Mouse (Mus musculus): ENCODE results near the gene Wscd2.

The Wscd2 gene

DNA sequence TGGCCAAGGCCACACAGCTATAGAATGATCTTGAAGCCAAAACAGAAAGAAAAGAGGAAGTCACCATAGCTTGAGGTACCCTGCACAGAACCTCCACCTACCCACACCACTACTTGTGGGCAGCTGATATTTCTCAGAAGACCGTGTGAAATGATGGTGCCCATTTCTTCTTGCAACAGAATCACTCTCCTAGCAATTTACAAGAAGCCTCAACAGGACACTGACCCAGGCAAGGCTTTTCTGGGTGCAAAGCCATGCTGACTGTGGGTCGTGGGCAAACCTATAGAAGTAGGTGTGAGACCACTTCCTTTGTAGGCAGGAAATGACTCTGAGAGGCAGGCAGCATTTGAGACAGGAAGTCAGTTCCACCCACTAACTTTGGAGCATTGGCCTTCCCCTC is 49.3 kb downstream of the Wscd2 start:
- DNase-seq (ENCODE audit: low read depth, low spot score) = no peak

DNA sequence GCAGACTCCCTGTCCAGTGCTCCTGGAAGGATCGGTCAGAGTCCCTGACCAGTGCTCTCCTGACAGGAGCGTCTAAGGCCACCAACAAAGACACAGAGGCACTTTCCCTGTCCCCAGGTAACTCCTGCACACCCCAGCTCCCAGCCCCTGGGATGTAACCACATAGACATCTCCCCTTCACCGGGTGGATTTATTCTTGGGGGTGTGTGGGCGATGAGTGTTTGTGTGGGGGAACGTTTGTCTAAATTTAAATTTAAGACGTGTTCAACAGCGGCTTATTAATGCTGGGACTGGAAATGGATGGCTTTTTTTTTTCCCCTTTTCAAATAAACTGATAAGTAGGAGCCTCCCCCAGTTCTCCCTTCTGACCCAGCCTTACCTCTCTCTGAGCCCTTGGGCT is 49.7 kb downstream of the Wscd2 start:
- DNase-seq (ENCODE audit: low read depth, low spot score) = no peak

DNA sequence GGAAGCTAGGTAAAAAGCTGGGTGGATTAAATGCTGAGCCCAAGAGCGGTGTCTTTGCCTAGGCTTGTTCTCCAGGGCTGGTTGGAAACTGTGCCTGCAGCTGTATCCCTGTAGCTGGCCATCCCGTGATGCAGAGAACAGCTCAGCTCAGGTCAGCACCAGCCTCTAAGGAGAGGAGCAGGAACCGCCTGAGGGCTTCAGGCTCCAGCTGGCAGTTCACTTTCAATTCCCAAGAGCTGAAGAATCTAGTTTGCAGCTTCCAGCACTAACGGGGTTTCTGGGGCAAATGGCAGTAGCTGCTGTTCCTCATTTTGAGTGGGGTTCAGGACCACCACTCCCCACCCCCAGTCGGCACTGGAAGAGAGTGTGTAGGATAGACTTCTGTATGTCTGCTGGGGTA is 51.1 kb downstream of the Wscd2 start:
- DNase-seq (ENCODE audit: low read depth, low spot score) = no peak

DNA sequence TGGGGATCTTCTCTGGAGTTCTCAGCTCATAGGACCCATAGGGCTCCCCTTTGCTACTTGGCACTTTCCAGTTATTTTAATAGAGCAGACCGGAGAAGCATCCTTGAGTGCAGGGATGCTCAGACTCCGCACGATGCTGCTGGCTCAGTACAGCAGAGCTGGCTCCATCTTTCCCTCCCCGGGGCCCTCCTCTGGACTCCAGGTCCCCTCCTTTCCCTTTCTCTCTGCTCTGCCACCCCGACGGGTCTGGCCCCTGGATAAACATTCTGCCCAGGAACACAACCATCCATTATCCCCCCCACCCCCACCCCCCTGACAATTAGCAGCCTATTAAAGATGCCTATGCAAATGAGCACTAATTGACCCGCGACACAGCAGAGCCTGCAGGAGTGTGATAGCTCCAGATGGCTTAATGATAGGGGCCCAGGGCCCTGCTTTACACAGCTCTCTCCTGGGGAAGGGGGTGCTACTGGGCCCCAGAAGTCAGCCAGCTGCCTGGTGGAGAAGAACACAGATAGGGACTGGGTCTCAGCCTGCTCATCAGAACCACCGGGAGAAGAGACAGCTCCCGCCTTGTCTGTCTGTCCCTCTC is 52.8 kb downstream of the Wscd2 start:
- no peak for DNase-seq (ENCODE audit: low read depth, low spot score)

DNA sequence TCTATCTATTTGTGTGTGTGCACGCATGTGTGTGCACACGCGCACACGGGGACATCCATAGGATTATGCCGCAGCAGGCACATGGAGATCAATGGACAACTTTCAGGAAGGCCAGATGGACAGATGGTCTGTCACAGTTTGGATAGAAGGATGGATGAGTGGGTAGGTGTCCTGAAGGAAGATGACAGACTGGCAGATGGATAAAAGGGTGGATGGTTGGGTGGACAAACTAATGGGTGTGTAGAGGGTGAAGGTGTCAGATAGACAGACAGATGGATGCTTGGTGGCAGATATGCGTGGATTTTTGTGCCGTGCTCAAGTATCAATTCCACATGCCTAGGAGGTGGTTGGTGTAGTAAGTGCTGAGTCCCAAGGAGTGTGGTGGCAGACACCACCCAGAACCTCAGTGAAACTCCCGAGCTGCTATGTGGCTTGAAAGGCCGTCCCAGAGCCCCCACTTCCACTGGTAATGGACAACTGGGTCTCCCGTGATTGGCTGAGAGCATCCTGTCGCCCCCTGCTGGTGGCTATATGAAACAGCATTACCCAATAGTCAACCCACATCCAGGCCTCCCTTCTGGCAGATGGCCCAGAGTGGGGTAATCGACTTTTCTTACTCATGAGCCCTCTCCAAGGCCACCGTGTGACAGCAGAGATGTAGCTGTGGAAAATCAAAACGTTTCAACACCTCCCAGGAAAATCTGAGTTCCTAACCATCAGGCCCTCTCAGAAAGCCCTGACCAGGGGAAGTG is 58.0 kb downstream of the Wscd2 start:
- peak; percentile 41 for DNase-seq (ENCODE audit: low read depth, low spot score)

DNA sequence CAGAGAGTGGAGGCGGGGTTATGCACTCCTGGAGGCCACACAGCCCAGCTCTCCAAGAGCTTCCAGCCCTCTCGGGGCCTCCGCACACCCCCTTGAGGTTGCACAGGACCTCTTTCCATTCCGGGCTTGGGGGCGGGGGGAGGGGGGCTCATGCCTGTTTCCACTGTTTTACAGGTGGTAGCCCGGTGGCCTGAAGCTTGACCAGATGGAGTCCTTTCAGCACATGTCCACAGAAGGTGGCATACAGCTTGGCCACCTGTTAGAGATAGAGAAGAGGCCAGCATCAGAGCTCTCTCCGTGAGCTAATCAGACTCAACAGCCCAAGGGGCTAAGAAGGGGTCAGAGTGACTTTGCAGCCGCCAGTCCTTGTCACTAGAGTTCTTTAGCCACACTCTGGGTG is 60.1 kb downstream of the Wscd2 start:
- DNase-seq (ENCODE audit: low read depth, low spot score) = no peak

DNA sequence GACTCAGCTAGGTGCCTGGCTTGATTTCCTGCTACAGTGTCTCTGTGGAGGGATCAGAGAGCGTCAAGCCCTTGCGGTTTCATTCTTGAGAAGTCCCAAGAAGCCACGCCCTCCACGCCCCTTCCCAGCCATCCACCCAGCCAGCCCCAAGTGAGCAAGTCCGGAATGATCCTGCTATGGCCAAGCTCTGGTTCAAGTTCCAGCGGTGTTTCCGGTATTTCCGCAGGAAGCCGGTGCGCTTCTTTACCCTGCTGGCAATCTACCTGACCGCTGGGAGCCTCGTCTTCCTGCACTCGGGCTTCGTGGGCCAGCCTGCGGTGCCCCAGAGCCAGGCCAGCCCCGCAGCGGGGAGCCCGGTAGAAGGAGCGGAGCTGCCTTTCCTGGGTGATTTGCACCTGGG is 60.6 kb downstream of the Wscd2 start:
- DNase-seq (ENCODE audit: low read depth, low spot score) = no peak

DNA sequence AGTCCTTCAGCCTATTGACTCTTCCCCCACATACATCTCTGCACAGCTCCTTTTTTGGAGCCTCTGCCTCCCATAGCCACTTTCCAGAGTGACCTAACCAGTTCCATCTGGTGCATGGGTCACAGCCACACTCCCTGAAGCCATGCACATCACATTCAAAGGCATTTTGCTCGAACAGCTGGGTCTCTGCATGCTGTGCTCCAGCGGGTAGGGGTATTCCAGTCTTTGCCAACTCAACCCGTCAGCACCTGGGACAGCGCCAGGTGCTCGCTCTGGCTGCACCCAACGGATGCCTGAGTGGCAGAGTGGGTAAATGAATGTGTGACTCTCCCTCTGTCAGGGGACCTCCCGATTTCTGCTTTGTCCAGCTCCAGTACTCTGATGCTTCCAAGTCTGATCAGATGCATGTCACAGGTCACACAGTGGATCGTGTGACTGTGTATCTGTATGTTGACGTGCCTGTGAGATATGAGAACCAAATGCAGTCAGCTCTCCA is 63.3 kb downstream of the Wscd2 start:
- peak; percentile 71 for DNase-seq (ENCODE audit: low read depth, low spot score)

DNA sequence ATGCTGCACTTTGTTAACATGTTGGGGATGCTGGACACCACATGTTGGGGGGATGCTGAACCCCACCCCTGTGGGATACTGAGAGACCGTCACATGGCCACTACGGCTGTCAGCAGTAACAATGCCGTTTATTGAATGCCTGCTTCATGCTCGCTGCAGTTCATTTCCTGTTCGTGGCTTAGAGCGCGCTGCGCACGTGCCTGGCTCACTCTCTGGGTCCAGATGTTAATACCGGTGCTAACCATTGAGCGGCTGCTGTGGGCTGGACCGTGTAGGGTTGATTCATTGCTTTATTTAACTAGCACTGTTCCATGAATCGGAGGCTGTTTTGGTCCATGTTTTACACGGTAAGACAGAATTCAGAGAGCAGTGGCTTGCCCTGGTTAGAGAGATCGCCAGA is 64.0 kb downstream of the Wscd2 start:
- DNase-seq (ENCODE audit: low read depth, low spot score) = no peak

DNA sequence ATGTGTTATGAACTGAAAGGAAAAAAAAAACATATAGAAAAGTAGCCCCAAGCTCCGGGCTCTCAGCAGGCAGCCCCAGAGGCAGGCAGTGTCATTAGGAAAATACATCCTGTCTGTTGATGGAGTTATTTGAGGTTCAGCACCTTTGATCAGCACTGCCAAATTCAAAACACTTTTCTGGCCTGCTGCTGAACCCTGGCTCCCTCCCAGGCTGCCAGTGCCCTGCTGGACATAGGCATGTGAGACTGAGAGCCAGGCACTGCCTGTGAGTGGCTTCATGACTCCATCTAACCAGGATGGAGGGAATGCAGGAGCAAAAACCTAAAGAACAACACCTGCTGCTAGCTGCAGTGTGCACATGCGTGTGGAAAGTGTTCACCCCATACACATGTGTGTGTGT is 64.4 kb downstream of the Wscd2 start:
- no peak for DNase-seq (ENCODE audit: low read depth, low spot score)

DNA sequence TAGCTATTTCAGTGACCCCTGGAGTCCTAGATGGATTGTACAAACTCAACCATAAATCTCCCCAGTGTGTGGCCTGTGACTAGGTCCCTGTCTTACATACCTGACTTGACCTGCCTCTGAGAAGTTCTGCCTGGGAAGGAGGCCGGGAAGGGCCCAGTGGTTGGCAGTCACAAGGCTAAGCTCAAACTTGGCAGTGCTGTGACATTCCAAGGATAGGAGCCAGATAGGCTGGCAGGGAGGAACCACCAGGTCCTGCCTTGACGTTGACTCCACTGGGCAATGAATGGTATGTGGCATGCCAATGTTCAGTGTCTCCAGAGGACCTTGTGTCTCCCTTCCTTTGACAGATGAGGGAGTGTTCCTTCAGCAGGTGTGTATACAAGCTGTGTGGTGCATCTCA is 65.6 kb downstream of the Wscd2 start:
- DNase-seq (ENCODE audit: low read depth, low spot score) = no peak

DNA sequence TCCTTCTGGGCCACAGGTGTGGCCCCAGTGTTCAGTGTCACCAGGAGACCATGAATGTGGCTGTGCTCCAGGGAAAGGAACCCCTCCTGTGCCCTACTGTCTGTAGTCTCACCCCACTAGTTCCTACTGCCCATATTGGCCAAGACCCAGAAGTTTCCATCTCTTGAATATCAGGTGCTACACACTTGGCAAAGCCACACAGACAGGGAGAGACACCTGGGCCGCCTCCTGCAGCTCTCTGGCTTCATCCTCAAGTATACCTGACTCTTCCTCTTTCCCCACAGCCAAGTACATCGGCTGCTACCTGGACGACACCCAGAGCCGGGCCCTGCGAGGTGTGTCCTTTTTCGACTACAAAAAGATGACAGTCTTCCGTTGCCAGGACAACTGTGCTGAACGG is 67.9 kb downstream of the Wscd2 start:
- no peak for DNase-seq (ENCODE audit: low read depth, low spot score)

DNA sequence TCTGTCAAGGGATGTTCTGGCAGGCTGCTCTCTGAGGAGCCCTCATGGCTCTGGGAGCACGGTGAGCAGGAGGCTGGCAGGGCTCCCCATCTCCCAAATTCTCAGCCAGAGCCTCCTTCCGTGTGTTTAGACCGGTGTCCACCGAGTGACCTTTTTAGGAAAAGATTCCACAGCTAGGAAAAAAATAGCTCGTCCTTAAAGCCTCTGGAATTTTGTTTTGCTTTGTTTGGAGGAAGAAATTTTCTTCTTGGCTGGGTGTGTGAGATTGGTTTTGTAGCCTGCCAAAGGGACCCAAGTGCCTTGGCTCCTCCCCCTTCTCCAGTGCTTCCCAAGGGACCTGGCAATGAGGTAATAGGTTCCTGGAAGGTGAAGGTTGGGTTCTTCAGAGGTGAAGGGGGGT is 69.5 kb downstream of the Wscd2 start:
- no peak for DNase-seq (ENCODE audit: low read depth, low spot score)

DNA sequence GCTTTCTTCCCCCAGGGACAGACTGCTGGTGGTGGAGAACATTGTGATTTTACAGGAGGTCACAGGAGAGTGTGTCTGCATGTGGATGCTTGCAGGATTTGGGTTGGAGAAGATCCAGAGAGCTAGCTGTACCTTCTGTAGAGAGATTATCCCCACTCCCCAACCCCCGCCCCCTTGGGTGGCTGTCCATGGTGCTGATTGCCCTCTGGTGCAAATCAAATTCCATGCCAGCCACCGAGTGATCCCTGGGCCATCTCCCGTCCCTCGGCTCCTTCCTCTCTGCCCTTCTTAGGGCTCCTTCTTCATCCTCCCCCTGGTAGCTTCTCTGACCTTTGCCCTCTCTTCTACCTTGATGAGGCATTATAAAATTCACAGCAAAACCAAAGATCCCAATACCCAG is 74.3 kb downstream of the Wscd2 start:
- DNase-seq (ENCODE audit: low read depth, low spot score) = no peak

DNA sequence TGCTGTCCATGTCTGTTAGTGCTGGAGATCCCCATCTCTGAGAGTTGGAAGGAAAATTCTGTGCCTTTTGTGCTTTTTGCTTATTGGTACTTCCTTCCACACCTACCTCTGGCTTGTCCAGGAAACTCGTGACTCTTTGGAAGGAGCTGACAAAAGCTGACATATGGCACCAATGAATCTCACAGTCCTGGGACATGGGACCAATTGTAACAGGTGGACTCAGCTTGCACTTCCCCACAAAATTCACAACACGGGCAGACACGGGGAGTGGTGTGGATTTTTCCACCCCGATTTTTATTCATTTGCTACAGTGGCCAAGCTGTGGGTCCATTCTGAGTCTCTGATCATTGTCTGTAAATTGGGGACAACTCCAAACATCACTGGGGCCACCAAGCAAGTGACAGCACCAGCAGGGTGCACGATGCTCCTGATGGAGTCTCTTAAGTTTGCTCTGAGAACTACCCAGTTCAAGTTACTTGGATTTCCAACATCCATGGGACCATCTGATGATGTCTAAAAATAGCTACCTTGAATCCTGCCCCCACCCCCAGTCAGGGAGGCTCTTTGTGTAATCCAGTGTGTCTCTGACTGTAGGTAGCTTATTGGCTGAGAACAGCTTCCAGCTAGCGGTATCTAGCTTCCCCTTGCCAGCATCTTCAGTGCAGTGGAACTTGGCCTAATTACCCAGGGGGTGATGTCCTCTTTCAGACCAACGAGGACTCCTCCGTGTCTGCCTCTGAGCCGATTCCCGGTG is 75.1 kb downstream of the Wscd2 start:
- DNase-seq (ENCODE audit: low read depth, low spot score) = no peak

DNA sequence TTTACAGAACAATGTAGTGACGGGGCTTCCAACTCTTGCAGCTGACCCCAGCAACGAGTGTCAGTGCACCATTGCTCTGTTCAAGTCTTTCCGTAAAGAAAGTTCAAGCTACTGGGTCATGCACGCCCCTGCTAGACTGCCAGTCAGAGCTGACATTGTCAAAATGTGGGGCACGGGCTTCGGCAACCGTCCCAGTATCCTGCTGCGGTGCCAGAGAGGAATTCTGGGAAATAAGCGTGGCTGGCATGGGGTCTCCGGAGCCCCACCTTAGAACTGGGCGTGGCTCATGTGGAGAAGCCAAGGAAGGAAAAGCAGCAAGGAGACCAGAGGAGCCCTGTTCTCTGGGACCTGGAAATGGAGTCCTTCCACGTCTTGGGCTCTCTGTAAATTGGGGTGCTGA is 75.7 kb downstream of the Wscd2 start:
- no peak for DNase-seq (ENCODE audit: low read depth, low spot score)

DNA sequence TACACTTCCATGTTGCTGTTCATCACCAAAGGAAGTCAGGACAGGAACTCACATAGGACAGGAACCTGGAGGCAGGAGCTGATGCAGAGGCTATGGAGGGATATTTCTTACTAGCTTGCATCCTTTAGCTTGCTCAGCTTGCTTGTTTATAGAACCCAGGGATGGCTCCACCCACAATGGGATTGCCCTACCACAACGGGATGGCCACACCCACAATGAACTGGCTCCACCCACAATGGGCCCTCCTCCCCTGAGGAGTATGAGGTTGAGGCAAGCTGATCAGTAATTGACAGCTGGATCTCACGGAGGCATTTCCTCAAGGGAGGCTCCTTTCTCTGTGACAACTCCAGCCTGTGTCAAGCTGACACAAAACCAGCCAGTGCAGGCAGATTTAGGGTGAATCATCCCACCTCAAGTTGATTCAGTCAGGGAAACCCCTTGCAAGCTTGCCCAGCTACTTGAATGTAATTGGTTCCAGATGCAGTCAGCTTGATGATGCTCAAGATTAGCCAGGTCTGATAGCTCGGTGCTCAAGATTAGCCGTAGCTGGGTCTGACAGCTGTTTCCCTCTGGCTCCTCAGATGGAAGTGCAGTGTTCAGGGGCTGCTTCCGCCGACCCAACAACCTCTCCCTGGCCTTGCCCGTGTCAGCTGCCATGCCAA is 80.1 kb downstream of the Wscd2 start:
- no peak for DNase-seq (ENCODE audit: low read depth, low spot score)

DNA sequence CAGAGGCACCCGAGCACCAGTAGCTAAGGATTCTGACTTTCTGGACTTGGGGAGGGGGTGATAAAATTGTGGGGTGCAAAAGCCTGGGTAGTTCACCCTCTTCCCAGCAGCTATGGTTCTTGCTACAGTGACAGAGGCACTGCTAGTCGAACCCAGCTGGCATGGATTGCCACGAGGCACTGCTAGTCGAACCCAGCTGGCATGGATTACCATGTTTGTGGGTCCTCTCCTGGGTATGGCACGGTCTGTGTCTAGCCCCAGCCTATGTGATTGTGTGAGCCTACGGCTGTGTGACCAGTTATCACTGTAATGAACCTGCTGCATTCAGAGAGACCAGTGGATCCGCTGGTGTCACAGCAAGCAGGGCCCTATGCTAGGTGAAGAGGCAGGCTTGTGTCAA is 87.4 kb downstream of the Wscd2 start:
- DNase-seq (ENCODE audit: low read depth, low spot score) = no peak

DNA sequence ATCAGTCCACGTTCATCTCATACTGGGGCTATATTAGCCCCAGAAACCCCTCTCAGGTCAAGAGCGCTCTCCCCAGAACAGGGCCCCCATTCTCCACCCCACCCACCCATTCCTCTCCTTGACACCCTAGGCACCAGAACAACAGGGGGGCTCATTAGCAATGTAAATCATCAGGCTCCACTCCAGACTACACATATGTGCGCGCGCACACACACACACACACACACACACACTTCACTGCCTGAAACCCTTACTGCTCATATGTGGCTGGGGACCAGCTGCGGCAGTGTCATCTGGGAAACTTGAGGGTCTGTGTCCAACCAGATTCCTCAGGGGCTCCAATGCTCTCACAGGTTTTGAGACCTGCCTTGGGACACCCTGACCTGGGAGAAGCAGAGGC is 88.3 kb downstream of the Wscd2 start:
- DNase-seq (ENCODE audit: low read depth, low spot score) = no peak

DNA sequence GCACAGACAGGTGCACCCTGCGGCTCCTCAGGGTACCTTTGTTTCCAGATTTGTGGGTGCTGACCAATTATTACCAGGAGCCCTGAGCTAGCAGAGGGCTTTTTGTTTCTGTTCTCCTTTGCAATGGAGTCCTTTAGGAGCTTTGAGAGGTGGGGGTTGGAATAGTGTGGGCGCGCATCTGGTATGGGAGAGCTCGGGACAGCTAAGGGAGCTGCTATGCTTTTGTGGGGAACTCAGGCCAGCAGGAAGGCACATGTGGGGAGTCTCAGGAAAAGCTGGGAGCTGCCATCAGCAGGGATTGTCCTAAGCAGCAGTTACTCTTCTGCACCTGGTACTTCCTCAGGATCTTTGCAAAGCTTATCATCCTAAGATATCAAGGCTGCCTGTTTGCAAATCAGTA is 89.0 kb downstream of the Wscd2 start:
- DNase-seq (ENCODE audit: low read depth, low spot score) = no peak

DNA sequence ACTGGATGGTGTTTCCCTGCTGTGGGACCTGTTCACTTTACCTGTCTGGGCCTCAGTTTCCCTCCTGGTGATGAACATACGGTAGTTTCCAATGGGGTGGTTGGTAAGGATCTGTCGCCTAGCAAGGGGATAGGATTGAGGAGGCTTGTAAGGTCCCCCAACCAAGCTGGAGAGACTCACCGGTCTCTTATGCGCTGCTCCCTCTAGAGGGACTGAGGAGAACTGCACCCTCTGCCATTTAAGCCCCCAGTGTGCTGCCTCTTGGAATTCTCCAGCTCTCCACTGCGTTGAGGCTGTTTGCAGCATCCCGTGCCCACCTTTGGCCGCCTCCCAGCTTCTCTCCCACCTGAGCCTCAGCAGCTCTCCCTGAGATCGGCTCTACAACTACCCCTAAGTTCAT is 90.1 kb downstream of the Wscd2 start:
- no peak for DNase-seq (ENCODE audit: low read depth, low spot score)

DNA sequence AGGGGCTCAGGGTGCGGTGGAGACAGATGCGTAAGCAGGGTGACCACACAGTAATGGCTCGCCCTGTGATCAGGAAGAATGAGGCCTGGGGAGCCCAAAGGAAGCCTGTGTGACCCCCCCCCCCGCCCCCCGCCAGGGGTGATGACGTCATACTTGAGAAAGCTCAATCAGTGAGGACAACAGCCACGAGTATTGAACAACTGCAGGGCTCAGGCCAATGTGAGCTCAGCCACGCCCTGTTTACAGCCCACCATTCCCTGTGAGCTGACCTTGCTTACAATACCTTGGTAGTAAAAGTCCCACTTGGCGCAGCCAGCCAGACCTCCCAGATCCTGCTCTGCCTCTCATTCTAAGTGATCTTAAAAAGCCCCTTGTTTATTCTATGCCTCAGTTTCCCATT is 90.7 kb downstream of the Wscd2 start:
- DNase-seq (ENCODE audit: low read depth, low spot score) = no peak

All from embryo, embryonic 11.5 days (tissue).